Mouse (Mus musculus) lung, postnatal 10 days (tissue): ENCODE results near the gene Msantd1.

Experiments used
- DNase-seq: peaks from one replicate; pipeline ENCODE4 v3.0.0; 2021

Msantd1 gene

GRCm38 (mm10) chr5:34927648-34928047 lies 19.8 kb downstream of the Msantd1 start:
- DNase-seq, result no peak

- DNase-seq, result no peak
These were observed 22.6 kb downstream of the Msantd1 start for GRCm38 (mm10) chr5:34930151-34930975.

- no peak for DNase-seq
These were observed 23.3 kb downstream of the Msantd1 start for GRCm38 (mm10) chr5:34931091-34931490.

- DNase-seq, result peak; percentile 55
These were observed 24.0 kb downstream of the Msantd1 start for GRCm38 (mm10) chr5:34931516-34932457.

GRCm38 (mm10) chr5:34932458-34932806 lies 24.6 kb downstream of the Msantd1 start:
- DNase-seq, result peak; percentile 51

- no peak for DNase-seq
These were observed 25.6 kb downstream of the Msantd1 start for GRCm38 (mm10) chr5:34933461-34933860.

- DNase-seq, result no peak
These were observed 34.1 kb downstream of the Msantd1 start for GRCm38 (mm10) chr5:34941710-34942470.

GRCm38 (mm10) chr5:34943428-34943827 lies 35.6 kb downstream of the Msantd1 start:
- DNase-seq, result no peak

- DNase-seq, result peak; percentile 90
These were observed 41.3 kb downstream of the Msantd1 start, which contains the start of gene Rgs12 for GRCm38 (mm10) chr5:34948861-34949760. Rgs12 (plus strand) TSS chr5:34949445.

- no peak for DNase-seq
These were observed 42.0 kb downstream of the Msantd1 start for GRCm38 (mm10) chr5:34949769-34950211.

GRCm38 (mm10) chr5:34950486-34951160 lies 42.8 kb downstream of the Msantd1 start:
- DNase-seq, result no peak

GRCm38 (mm10) chr5:34951161-34951834 lies 43.5 kb downstream of the Msantd1 start:
- DNase-seq, result peak; percentile 66

GRCm38 (mm10) chr5:34954508-34954907 lies 46.7 kb downstream of the Msantd1 start:
- DNase-seq, result no peak

- DNase-seq, result peak; percentile 65
These were observed 47.8 kb downstream of the Msantd1 start for GRCm38 (mm10) chr5:34955630-34956029.

- DNase-seq, result no peak
These were observed 48.3 kb downstream of the Msantd1 start for GRCm38 (mm10) chr5:34956151-34956550.

GRCm38 (mm10) chr5:34957015-34957414 lies 49.2 kb downstream of the Msantd1 start:
- DNase-seq, result peak; percentile 79

- DNase-seq, result no peak
These were observed 52.2 kb downstream of the Msantd1 start for GRCm38 (mm10) chr5:34960021-34960420.

GRCm38 (mm10) chr5:34965531-34965930 lies 57.7 kb downstream of the Msantd1 start:
- DNase-seq, result no peak

GRCm38 (mm10) chr5:34968386-34968785 lies 60.6 kb downstream of the Msantd1 start:
- DNase-seq, result peak; percentile 78

- DNase-seq, result no peak
These were observed 64.7 kb downstream of the Msantd1 start for GRCm38 (mm10) chr5:34972471-34972870.
